Comparison of ENCODE assay signal across 8 mouse cellular contexts in the genomic region with DNA sequence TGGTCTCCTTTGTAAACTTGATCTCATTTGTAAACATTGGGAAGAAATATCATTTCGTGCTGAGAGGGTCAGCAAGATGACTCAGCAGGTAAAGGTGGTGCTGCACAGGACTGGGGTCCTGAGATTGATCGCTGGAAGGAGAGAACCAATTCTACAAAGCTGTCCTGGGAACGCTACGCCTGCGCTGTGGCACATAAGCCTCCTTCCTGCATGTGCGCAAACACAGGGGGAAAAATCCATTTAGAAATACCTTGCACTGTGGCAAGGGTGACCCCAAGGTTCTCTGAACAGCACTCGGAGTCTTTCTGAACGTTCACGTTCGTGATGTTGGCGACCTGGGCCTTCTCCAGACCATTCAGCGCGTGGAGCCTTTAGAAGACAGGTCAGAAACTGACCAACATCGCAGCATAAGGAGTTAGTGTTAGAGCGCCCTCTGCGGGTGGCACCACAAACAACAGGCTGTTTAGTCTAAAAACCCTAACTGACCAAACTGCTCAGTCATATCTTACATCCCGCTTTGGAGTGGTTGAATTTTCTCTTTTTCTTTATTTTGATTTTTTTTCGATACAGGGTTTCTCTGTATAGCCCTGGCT. TPM values are rescaled to one million over a fixed set of nuclear protein-coding genes. Genes with fewer than 3 reads are reported as not detected.
DNase-seq lines count a peak whose midpoint lies in the region; ATAC-seq and TF ChIP-seq lines count a peak whose summit lies in the region.

No protein-coding gene starts in this region.

- 0 out of 2 replicates have a peak, but pooled peaks cover under 1% of the 10 kb centered on the region for H3K4me1 ChIP-seq in heart, embryonic 13.5 days
- H3K4me1 ChIP-seq in liver, embryonic 12.5 days: peaks cover 4% of the 10 kb centered on the region
- H3K4me1 ChIP-seq in neural tube, embryonic 11.5 days (ENCODE audit: control insufficient read depth, insufficient read depth, low read length): peaks cover 1% of the 10 kb centered on the region
- peaks cover 2% of the 10 kb centered on the region; the same call in 1 of the 2 replicates for H3K4me1 ChIP-seq in stomach, embryonic 16.5 days (ENCODE audit: control insufficient read depth, insufficient read depth, low read length)

- H3K36me3 ChIP-seq in heart, embryonic 13.5 days: no peaks in the 10 kb centered on the region
- H3K36me3 ChIP-seq in liver, embryonic 12.5 days: no peaks in the 10 kb centered on the region
- no peaks in the 10 kb centered on the region for H3K36me3 ChIP-seq in neural tube, embryonic 11.5 days (ENCODE audit: control insufficient read depth, insufficient read depth, low read length)
- no peaks in the 10 kb centered on the region for H3K36me3 ChIP-seq in stomach, embryonic 16.5 days (ENCODE audit: control insufficient read depth, insufficient read depth, low read length)

- H3K9ac ChIP-seq in heart, embryonic 13.5 days: peak overlapping the region; percentile 63
- no peak overlapping the region for H3K9ac ChIP-seq in liver, embryonic 12.5 days
- H3K9ac ChIP-seq in neural tube, embryonic 11.5 days (ENCODE audit: low read length): no peak overlapping the region
- 0 out of 2 replicates have a peak overlapping the region, but pooled peaks have one; percentile 22 for H3K9ac ChIP-seq in stomach, embryonic 16.5 days (ENCODE audit: low read length)

- no peak overlapping the region for H3K4me2 ChIP-seq in heart, embryonic 13.5 days
- H3K4me2 ChIP-seq in liver, embryonic 12.5 days: no peak overlapping the region
- no peak overlapping the region for H3K4me2 ChIP-seq in neural tube, embryonic 11.5 days (ENCODE audit: low read depth)
- 0 out of 2 replicates have a peak overlapping the region, but pooled peaks have one; percentile 3 for H3K4me2 ChIP-seq in stomach, embryonic 16.5 days (ENCODE audit: low read depth, low read length)

- H3K9me3 ChIP-seq in heart, embryonic 13.5 days: no peaks in the 10 kb centered on the region
- H3K9me3 ChIP-seq in liver, embryonic 12.5 days (replicated peaks): no peaks in the 10 kb centered on the region
- no peaks in the 10 kb centered on the region for H3K9me3 ChIP-seq in neural tube, embryonic 11.5 days (ENCODE audit: control insufficient read depth, low read length)
- H3K9me3 ChIP-seq in stomach, embryonic 16.5 days (replicated peaks; ENCODE audit: control insufficient read depth, low read length): no peaks in the 10 kb centered on the region

- ATAC-seq in CD4-positive, CD25-positive, alpha-beta regulatory T cell, adult 4 months: peak; percentile 37
- peak; percentile 90 for ATAC-seq in erythroid progenitor cell, adult 5-6 weeks (replicated peaks; ENCODE audit: low FRiP score, poor library complexity, severe bottlenecking)
- ATAC-seq in heart, embryonic 13.5 days (ENCODE audit: extremely low read depth, insufficient number of reproducible peaks, low FRiP score, low TSS enrichment): 0 out of 2 replicates have a peak, but pooled peaks have one; percentile 31
- peak; percentile 51 for ATAC-seq in liver, embryonic 12.5 days
- ATAC-seq in neural tube, embryonic 11.5 days (ENCODE audit: insufficient read depth, low FRiP score, low TSS enrichment): peak; percentile 54; the same call in 1 of the 2 replicates
- peak; percentile 63 for ATAC-seq in stomach, embryonic 16.5 days (ENCODE audit: insufficient read depth, low FRiP score)

- peak; percentile 82 for DNase-seq in brain, embryonic 14.5 days (ENCODE audit: low read depth)
- DNase-seq in kidney, postnatal 10 days: peak; percentile 95
- peak; percentile 87 for DNase-seq in neural tube, embryonic 11.5 days (ENCODE audit: low spot score)

- TF ChIP-seq POLR2A in brain, embryonic 14.5 days (IDR thresholded peaks at IDR 0.05; ENCODE audit: borderline replicate concordance, extremely low read depth, insufficient read depth, insufficient read length, poor library complexity, severe bottlenecking): no peak

- WGBS in heart, embryonic 13.5 days: 30% methylated on average over 18 of the region's 18 CpGs
- WGBS in liver, embryonic 12.5 days (ENCODE audit: insufficient replicate concordance): 29% methylated on average over 18 of the region's 18 CpGs
- WGBS in neural tube, embryonic 11.5 days: 30% methylated on average over 18 of the region's 18 CpGs
- WGBS in stomach, embryonic 16.5 days: 23% methylated on average over 18 of the region's 18 CpGs

- no peaks in the 10 kb centered on the region for H3K27me3 ChIP-seq in heart, embryonic 13.5 days (replicated peaks)
- no peaks in the 10 kb centered on the region for H3K27me3 ChIP-seq in liver, embryonic 12.5 days (replicated peaks)
- no peaks in the 10 kb centered on the region for H3K27me3 ChIP-seq in neural tube, embryonic 11.5 days (ENCODE audit: control insufficient read depth, insufficient read depth, low read length)
- no peaks in the 10 kb centered on the region for H3K27me3 ChIP-seq in stomach, embryonic 16.5 days (ENCODE audit: control insufficient read depth, insufficient read depth, low read length)

- H3K27ac ChIP-seq in heart, embryonic 13.5 days (replicated peaks): no peak overlapping the region
- no peak overlapping the region for H3K27ac ChIP-seq in liver, embryonic 12.5 days
- H3K27ac ChIP-seq in neural tube, embryonic 11.5 days (ENCODE audit: low read depth, low read length): no peak overlapping the region
- peak overlapping the region; percentile 39; the same call in 1 of the 2 replicates for H3K27ac ChIP-seq in stomach, embryonic 16.5 days (ENCODE audit: low read length)

- H3K4me3 ChIP-seq in heart, embryonic 13.5 days: no peak overlapping the region
- no peak overlapping the region for H3K4me3 ChIP-seq in liver, embryonic 12.5 days
- H3K4me3 ChIP-seq in neural tube, embryonic 11.5 days (ENCODE audit: low read depth, low read length): no peak overlapping the region
- H3K4me3 ChIP-seq in stomach, embryonic 16.5 days (replicated peaks; ENCODE audit: low read length): no peak overlapping the region

- peak; percentile 86 for TF ChIP-seq CTCF in brain, embryonic 14.5 days (IDR thresholded peaks at IDR 0.05; ENCODE audit: borderline replicate concordance, extremely low read depth, insufficient read depth, insufficient read length)

RNA-seq across cellular contexts. Expression of a gene that starts 40.0 kb away (rescaled TPM):
- 1 to 10 TPM; 5.4 to 5.5 TPM for polyA plus RNA-seq in CD4-positive, CD25-positive, alpha-beta regulatory T cell, adult 4 months (2017; shearing (Covaris generic))
- 5.4 and 7.3 TPM in 2 replicates for polyA plus RNA-seq in brain, embryonic 14.5 days (2012; rRNA removed)
- total RNA-seq in erythroid progenitor cell, adult 5-6 weeks (2015; ENCODE audit: low replicate concordance): 9.2 and 9.7 TPM in 2 replicates
- 6.9 and 8.0 TPM in 2 replicates for total RNA-seq in erythroid progenitor cell, adult 5-6 weeks (2017; ENCODE audit: low replicate concordance)
- 15.2 and 19.2 TPM in 2 replicates for polyA plus RNA-seq in heart, embryonic 13.5 days (2015; fragmentation: Nextera tagmentation; extraction: Ambion mirVana)
- polyA plus RNA-seq in liver, embryonic 12.5 days (2016; fragmentation: Nextera tagmentation; extraction: Ambion mirVana): 12.3 and 12.8 TPM in 2 replicates
- 10.8 and 10.9 TPM in 2 replicates for polyA plus RNA-seq in neural tube, embryonic 11.5 days (2014; fragmentation: Nextera tagmentation; extraction: Ambion mirVana)
- polyA plus RNA-seq in stomach, embryonic 16.5 days (2015; fragmentation: Nextera tagmentation; extraction: Ambion mirVana): 21.3 and 22.0 TPM in 2 replicates

Comparison
In these comparisons a context has a peak if more than half of its experiments do, and no peak if none do; other contexts are left out.
1. ATAC-seq: peak in every context shown above with its lines; median percentile 90 in erythroid progenitor cell, adult 5-6 weeks; 63 in stomach, embryonic 16.5 days; 54 in neural tube, embryonic 11.5 days; 51 in liver, embryonic 12.5 days; 37 in CD4-positive, CD25-positive, alpha-beta regulatory T cell, adult 4 months; 31 in heart, embryonic 13.5 days.
2. H3K9ac ChIP-seq: peak in heart, embryonic 13.5 days (single experiment) and stomach, embryonic 16.5 days (single experiment); none in liver, embryonic 12.5 days (single experiment) and neural tube, embryonic 11.5 days (single experiment).
3. Peak in every context shown above with its lines, with median percentiles within 50 percentile points of each other: DNase-seq.